Mouse (Mus musculus) limb, embryonic 14.5 days (tissue): ENCODE results near the gene Ciart. TPM values are rescaled to one million over a fixed set of nuclear protein-coding genes. Genes with fewer than 3 reads are reported as not detected.
A peak's percentile ranks its signal among the peaks of the same experiment; 100 is the strongest.

Source experiments
- ATAC-seq: fragments of 200-750 bp; cut with Nextera tagmentation; 2 replicates; pipeline ENCODE4 v1.8.0; 2017; ENCODE audit warnings: low read depth, moderate number of reproducible peaks, moderate TSS enrichment; ENCODE audit not compliant: low FRiP score
- DNase-seq: peaks from one replicate; pipeline ENCODE4 v3.0.0-alpha.2; 2015; ENCODE audit warnings: low spot score
- H3K27ac ChIP-seq: fragments of 300-500 bp; sonication (generic); replicated peaks from 2 replicates; pipeline ENCODE4 v1.5.1; 2014; ENCODE audit warnings: low read depth, mild to moderate bottlenecking, low read length, moderate library complexity, mixed read lengths
- H3K27me3 ChIP-seq: fragments of 300-500 bp; sonication (generic); 2 replicates; pipeline ENCODE4 v1.6.1; 2014; ENCODE audit warnings: low read length, mixed read lengths; ENCODE audit not compliant: control insufficient read depth, insufficient read depth
- H3K36me3 ChIP-seq: fragments of 300-500 bp; sonication (generic); 2 replicates; pipeline ENCODE4 v1.6.1; 2014; ENCODE audit warnings: mild to moderate bottlenecking, low read length, moderate library complexity, mixed read lengths; ENCODE audit not compliant: control insufficient read depth, insufficient read depth
- H3K4me1 ChIP-seq: fragments of 300-500 bp; sonication (generic); 2 replicates; pipeline ENCODE4 v1.6.1; 2014; ENCODE audit warnings: antibody characterized with exemption, low read length, mixed read lengths; ENCODE audit not compliant: control insufficient read depth, insufficient read depth
- H3K4me2 ChIP-seq: fragments of 300-500 bp; sonication (generic); replicated peaks from 2 replicates; pipeline ENCODE4 v1.6.1; 2014; ENCODE audit warnings: low read depth, mild to moderate bottlenecking, low read length, moderate library complexity; ENCODE audit not compliant: severe bottlenecking
- H3K4me3 ChIP-seq: fragments of 300-500 bp; sonication (generic); replicated peaks from 2 replicates; pipeline ENCODE4 v1.5.1; 2014; ENCODE audit warnings: low read length
- H3K9ac ChIP-seq: fragments of 300-500 bp; sonication (generic); 2 replicates; pipeline ENCODE4 v1.6.1; 2014; ENCODE audit warnings: mild to moderate bottlenecking, low read depth, low read length, moderate library complexity; ENCODE audit not compliant: severe bottlenecking
- H3K9me3 ChIP-seq: fragments of 300-500 bp; sonication (generic); 2 replicates; pipeline ENCODE4 v1.6.1; 2016; ENCODE audit warnings: low read length; ENCODE audit not compliant: control insufficient read depth
- POLR2A ChIP-seq: fragments of 200-500 bp; IDR thresholded peaks from 2 replicates; pipeline ENCODE4 v1.8.0; 2012; ENCODE audit warnings: inconsistent platforms, mild to moderate bottlenecking, moderate library complexity, borderline replicate concordance; ENCODE audit not compliant: insufficient read depth, insufficient read length; ENCODE audit errors: extremely low read depth
- WGBS: fragments of 180-500 bp; shearing (Covaris S2); extraction: QIAGEN DNeasy Blood & Tissue Kit; methylation state at CpG from one replicate; pipeline ENCODE4 v1.1.7; 2014; 5-methylcytosine and 5-hydroxymethylcytosine counted together
- polyA plus RNA-seq, 2 experiments: library from polyadenylated mRNA; depleted of rRNA in 1 of 2; stranded (reverse) in 1 of 2; unstranded in 1 of 2; fragments of >200 nt; fragmentation: Nextera tagmentation in 1 of 2; extraction: Ambion mirVana in 1 of 2; gene quantifications; 2 replicates each; pipeline versions ENCODE4 v1.2.1 to v1.2.3; 2012 to 2014

Ciart gene
- polyA plus RNA-seq, 2 experiments: 4.4 to 8.4 TPM

DNA sequence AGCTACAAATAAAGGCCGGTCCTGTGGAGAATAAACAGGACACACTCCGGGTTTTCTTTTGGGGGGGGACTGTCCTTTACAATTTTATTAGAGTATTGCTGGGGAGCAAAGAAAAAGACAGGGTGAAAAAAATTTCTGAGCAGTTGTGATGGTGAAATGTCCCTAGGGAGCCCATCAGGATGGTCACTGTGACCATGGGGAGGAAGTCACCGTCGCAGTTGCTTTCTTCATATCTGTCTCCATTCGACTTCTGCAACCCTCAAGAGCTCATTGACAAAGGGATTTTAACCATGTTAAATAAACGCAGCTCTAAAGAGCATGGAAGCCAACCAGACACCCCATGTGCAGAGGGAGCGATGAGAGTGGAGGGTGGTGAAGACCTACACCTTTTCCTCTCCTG lies 34.7 kb upstream of the Ciart start:
- TF ChIP-seq POLR2A: no peak
- no peak for DNase-seq
- Histone ChIP-seq H3K36me3 (no peaks in the 10 kb centered on the region), H3K9me3 (no peaks in the 10 kb centered on the region), H3K27me3 (no peaks in the 10 kb centered on the region), H3K4me3 (no peak overlapping the region), H3K4me1 (no peaks in the 10 kb centered on the region), H3K9ac (no peak overlapping the region), H3K27ac (no peak overlapping the region), H3K4me2 (no peak overlapping the region)
- WGBS: 80% methylated on average over 7 of the region's 7 CpGs
- no peak for ATAC-seq

DNA sequence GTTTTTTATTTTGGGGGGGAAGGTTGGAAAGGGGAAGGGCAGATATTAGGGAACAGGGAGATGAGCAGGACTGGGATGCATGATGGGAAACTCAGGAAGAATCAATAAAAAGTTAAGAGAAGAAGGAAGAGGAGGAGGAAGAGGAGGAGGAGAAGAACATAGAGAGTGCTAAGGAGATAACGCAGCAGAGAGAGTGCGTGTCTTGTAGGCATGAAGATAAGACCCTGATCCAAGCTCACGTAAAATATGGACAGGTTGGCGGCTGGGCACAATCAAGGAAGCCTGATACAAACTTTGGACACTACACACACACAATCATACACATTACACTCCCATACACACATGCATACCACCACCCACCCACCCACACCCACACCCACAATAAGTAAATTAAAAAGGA lies 32.7 kb upstream of the Ciart start:
- Histone ChIP-seq H3K9ac (no peak overlapping the region), H3K4me1 (no peaks in the 10 kb centered on the region), H3K36me3 (no peaks in the 10 kb centered on the region), H3K9me3 (no peaks in the 10 kb centered on the region), H3K4me3 (no peak overlapping the region), H3K27ac (no peak overlapping the region), H3K4me2 (no peak overlapping the region), H3K27me3 (no peaks in the 10 kb centered on the region)
- no peak for DNase-seq
- 87% methylated on average over 4 of the region's 4 CpGs for WGBS
- ATAC-seq: no peak
- TF ChIP-seq POLR2A: no peak

DNA sequence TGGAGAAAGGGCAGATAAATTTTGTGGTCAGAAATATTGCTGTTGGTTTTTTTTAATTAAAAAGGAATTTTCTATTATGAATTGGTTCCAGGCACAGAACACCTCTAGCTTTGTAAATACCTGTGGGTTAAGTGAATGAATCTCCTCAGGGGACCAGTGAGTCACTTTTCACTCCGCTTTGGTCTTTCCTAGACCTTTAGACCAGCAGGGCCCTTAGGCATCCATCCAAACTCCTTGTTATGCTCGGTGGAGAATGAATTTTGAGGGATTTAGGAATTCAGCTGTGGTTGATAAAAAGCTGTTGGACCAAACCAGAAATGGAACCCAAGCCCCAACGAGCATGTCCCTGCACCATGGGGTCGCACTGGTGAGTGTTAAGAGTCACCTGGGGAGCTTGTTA lies 25.6 kb upstream of the Ciart start:
- Histone ChIP-seq H3K27me3 (no peaks in the 10 kb centered on the region), H3K9ac (no peak overlapping the region), H3K36me3 (no peaks in the 10 kb centered on the region), H3K4me2 (no peak overlapping the region), H3K9me3 (no peaks in the 10 kb centered on the region), H3K4me3 (no peak overlapping the region), H3K27ac (no peak overlapping the region), H3K4me1 (peaks cover 16% of the 10 kb centered on the region)
- TF ChIP-seq POLR2A: no peak
- 35% methylated on average over 4 of the region's 4 CpGs for WGBS
- peak; percentile 23 for DNase-seq
- ATAC-seq: no peak

DNA sequence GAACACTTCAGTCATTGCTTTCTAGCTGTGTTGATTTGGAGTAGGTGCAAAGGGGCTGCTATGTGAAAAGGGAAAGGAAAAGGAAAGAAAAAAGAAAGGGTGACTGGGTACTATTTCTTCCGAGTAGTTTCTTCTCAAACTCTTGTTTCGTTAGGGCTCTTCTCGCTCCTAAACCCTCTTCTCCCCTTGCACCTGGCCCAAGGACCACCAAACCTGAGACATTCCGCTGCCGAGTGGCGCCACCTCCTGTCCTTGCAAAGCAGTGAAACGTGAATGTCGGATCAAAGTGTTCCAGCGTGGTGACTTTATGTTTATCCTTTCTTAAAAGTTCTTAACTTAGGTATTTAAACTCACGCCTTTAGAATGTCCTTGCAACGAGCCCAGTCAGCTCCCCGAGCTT lies 24.8 kb upstream of the Ciart start:
- peak overlapping the region; percentile 89 for H3K4me2 ChIP-seq
- ATAC-seq: no peak
- no peaks in the 10 kb centered on the region for H3K27me3 ChIP-seq
- peak overlapping the region; percentile 14 for H3K4me3 ChIP-seq
- peaks cover 23% of the 10 kb centered on the region for H3K4me1 ChIP-seq
- H3K9ac ChIP-seq: no peak overlapping the region
- DNase-seq: peak; percentile 48
- no peaks in the 10 kb centered on the region for H3K9me3 ChIP-seq
- no peak overlapping the region for H3K27ac ChIP-seq
- no peaks in the 10 kb centered on the region for H3K36me3 ChIP-seq
- WGBS: under 1% methylated on average over 12 of the region's 12 CpGs
- TF ChIP-seq POLR2A: no peak

DNA sequence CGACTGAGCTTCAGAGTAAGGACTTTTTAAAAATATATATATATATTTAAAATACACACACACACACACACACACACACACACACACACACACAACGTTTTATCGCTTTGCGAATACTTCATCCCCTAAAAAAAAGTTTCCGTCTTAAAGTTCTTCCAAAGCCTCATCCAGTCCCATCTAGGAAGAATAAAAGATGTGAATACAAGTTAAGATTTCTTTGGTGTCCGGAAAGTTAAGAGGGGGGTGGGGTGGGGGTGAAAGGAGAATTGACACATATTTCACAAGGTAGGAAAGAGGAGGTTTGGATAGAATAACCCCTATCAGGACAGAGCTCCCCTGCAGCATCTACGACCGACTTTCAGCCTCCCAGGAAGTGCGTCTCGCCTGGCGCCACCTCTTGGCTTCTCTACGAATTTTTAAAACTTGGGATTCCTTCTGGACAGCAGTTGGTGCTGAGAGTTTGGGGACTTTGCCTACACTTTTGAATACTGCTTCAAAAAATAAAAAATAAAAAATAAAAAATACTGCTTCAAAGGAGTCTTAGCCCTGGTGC lies 24.0 kb upstream of the Ciart start:
- Histone ChIP-seq H3K36me3 (no peaks in the 10 kb centered on the region), H3K27ac (no peak overlapping the region), H3K4me3 (peak overlapping the region; percentile 39), H3K4me1 (peaks cover 26% of the 10 kb centered on the region), H3K9me3 (no peaks in the 10 kb centered on the region), H3K9ac (peak overlapping the region; percentile 51), H3K4me2 (peak overlapping the region; percentile 89), H3K27me3 (no peaks in the 10 kb centered on the region)
- WGBS: under 1% methylated on average over 12 of the region's 12 CpGs
- ATAC-seq (peak; percentile 38; the same call in 1 of the 2 replicates), DNase-seq (peak; percentile 74)
- no peak for TF ChIP-seq POLR2A
